Mouse (Mus musculus) kidney, postnatal 0 days (tissue): Measurements from ENCODE around the gene Pglyrp2. TPM values are rescaled to one million over a fixed set of nuclear protein-coding genes. Genes with fewer than 3 reads are reported as not detected.

Source experiments
- ATAC-seq: fragments of 200-750 bp; cut with Nextera tagmentation; replicated peaks from 2 replicates; pipeline ENCODE4 v1.8.0; 2017; ENCODE audit warnings: low read depth, moderate number of reproducible peaks, moderate TSS enrichment, moderate library complexity; ENCODE audit not compliant: low FRiP score
- DNase-seq: peaks from one replicate; pipeline ENCODE4 v3.0.0-alpha.2; 2016; ENCODE audit warnings: low spot score
- H3K27ac ChIP-seq: fragments of 300-500 bp; sonication (generic); 2 replicates; pipeline ENCODE4 v1.5.1; 2014; ENCODE audit warnings: mild to moderate bottlenecking
- H3K27me3 ChIP-seq: fragments of 300-500 bp; sonication (generic); 2 replicates; pipeline ENCODE4 v1.6.1; 2014; ENCODE audit warnings: low read length, mixed read lengths; ENCODE audit not compliant: insufficient read depth
- H3K36me3 ChIP-seq: fragments of 300-500 bp; sonication (generic); 2 replicates; pipeline ENCODE4 v1.6.1; 2014; ENCODE audit warnings: low read length, mixed read lengths; ENCODE audit not compliant: insufficient read depth
- H3K4me1 ChIP-seq: fragments of 300-500 bp; sonication (generic); replicated peaks from 2 replicates; pipeline ENCODE4 v1.6.1; 2014; ENCODE audit warnings: antibody characterized with exemption, low read length, mixed read lengths; ENCODE audit not compliant: insufficient read depth
- H3K4me2 ChIP-seq: fragments of 300-500 bp; sonication (generic); 2 replicates; pipeline ENCODE4 v1.6.1; 2014; ENCODE audit warnings: mild to moderate bottlenecking, low read length, moderate library complexity, mixed read lengths
- H3K4me3 ChIP-seq: fragments of 300-500 bp; sonication (generic); replicated peaks from 2 replicates; pipeline ENCODE4 v1.5.1; 2014; ENCODE audit warnings: low read depth, low read length
- H3K9ac ChIP-seq: fragments of 300-500 bp; sonication (generic); 2 replicates; pipeline ENCODE4 v1.6.1; 2014; ENCODE audit warnings: low read depth, low read length
- H3K9me3 ChIP-seq: fragments of 300-500 bp; sonication (generic); replicated peaks from 2 replicates; pipeline ENCODE4 v1.6.1; 2016; ENCODE audit warnings: low read length, inconsistent platforms, mixed read lengths
- CTCF ChIP-seq: IDR thresholded peaks from 2 replicates; pipeline ENCODE4 v1.5.1; 2016; ENCODE audit warnings: antibody characterized with exemption, low read depth, mild to moderate bottlenecking, moderate library complexity
- WGBS: fragments of 180-500 bp; shearing (Covaris S2); extraction: QIAGEN DNeasy Blood & Tissue Kit; methylation state at CpG from one replicate; pipeline ENCODE4 v1.1.7; 2014; 5-methylcytosine and 5-hydroxymethylcytosine counted together
- polyA plus RNA-seq: library from polyadenylated mRNA; unstranded; fragments of >200 nt; fragmentation: Nextera tagmentation; extraction: Ambion mirVana; gene quantifications from 2 replicates; pipeline ENCODE4 v1.2.1, GENCODE M21; 2015

Pglyrp2 gene
- not detected in 2 replicates for polyA plus RNA-seq

GRCm38 (mm10) chr17:32424034-32424433 is at the start of gene Pglyrp2:
TSS of gene Pglyrp2 (minus strand) at chr17:32424167.
- no peaks in the 10 kb centered on the region for H3K9me3 ChIP-seq
- 91% methylated on average over 2 of the region's 2 CpGs for WGBS
- no peaks in the 10 kb centered on the region for H3K36me3 ChIP-seq
- TF ChIP-seq CTCF = no peak
- no peak for ATAC-seq
- no peak within 1 kb of the TSS for H3K27ac ChIP-seq
- no peak within 1 kb of the TSS for H3K9ac ChIP-seq
- no peak within 1 kb of the TSS for H3K4me3 ChIP-seq
- no peak for DNase-seq
- H3K4me2 ChIP-seq = no peak within 1 kb of the TSS
- H3K27me3 ChIP-seq = no peaks in the 10 kb centered on the region
- H3K4me1 ChIP-seq = no peaks in the 10 kb centered on the region

GRCm38 (mm10) chr17:32472176-32472575 is 48.2 kb upstream of the Pglyrp2 start:
- Histone ChIP-seq H3K4me2 (no peak overlapping the region), H3K27me3 (no peaks in the 10 kb centered on the region), H3K9ac (no peak overlapping the region), H3K4me1 (no peaks in the 10 kb centered on the region), H3K4me3 (no peak overlapping the region), H3K9me3 (no peaks in the 10 kb centered on the region), H3K36me3 (no peaks in the 10 kb centered on the region), H3K27ac (no peak overlapping the region)
- WGBS = 58% methylated on average over 7 of the region's 7 CpGs
- ATAC-seq (no peak), DNase-seq (no peak)
- no peak for TF ChIP-seq CTCF

GRCm38 (mm10) chr17:32470795-32471194 is 46.8 kb upstream of the Pglyrp2 start:
- Histone ChIP-seq H3K4me1 (no peaks in the 10 kb centered on the region), H3K9me3 (no peaks in the 10 kb centered on the region), H3K4me3 (no peak overlapping the region), H3K9ac (no peak overlapping the region), H3K27ac (no peak overlapping the region), H3K36me3 (no peaks in the 10 kb centered on the region), H3K27me3 (no peaks in the 10 kb centered on the region), H3K4me2 (no peak overlapping the region)
- DNase-seq (no peak), ATAC-seq (no peak)
- no peak for TF ChIP-seq CTCF
- WGBS = 82% methylated on average over 4 of the region's 4 CpGs

- no peak for TF ChIP-seq CTCF
- no peaks in the 10 kb centered on the region for H3K9me3 ChIP-seq
- ATAC-seq (no peak), DNase-seq (no peak)
- H3K4me3 ChIP-seq = no peak overlapping the region
- no peak overlapping the region for H3K4me2 ChIP-seq
- no peaks in the 10 kb centered on the region for H3K27me3 ChIP-seq
- WGBS = 55% methylated on average over 7 of the region's 7 CpGs
- H3K27ac ChIP-seq = no peak overlapping the region
- no peaks in the 10 kb centered on the region for H3K36me3 ChIP-seq
- no peak overlapping the region for H3K9ac ChIP-seq
- H3K4me1 ChIP-seq = no peaks in the 10 kb centered on the region
Observed at GRCm38 (mm10) chr17:32468494-32468893, 44.5 kb upstream of the Pglyrp2 start.

- Histone ChIP-seq H3K9ac (no peak overlapping the region), H3K4me2 (no peak overlapping the region), H3K27ac (no peak overlapping the region), H3K9me3 (no peaks in the 10 kb centered on the region), H3K36me3 (no peaks in the 10 kb centered on the region), H3K4me1 (no peaks in the 10 kb centered on the region), H3K4me3 (no peak overlapping the region), H3K27me3 (no peaks in the 10 kb centered on the region)
- DNase-seq (no peak), ATAC-seq (no peak)
- TF ChIP-seq CTCF = no peak
- 44% methylated on average over 2 of the region's 2 CpGs for WGBS
Observed at GRCm38 (mm10) chr17:32454997-32455396, 31.0 kb upstream of the Pglyrp2 start.

- DNase-seq = no peak
- no peak for TF ChIP-seq CTCF
- H3K27ac ChIP-seq = no peak overlapping the region
- no peak overlapping the region for H3K4me2 ChIP-seq
- H3K9ac ChIP-seq = no peak overlapping the region
- ATAC-seq = no peak
- no peaks in the 10 kb centered on the region for H3K9me3 ChIP-seq
- no peaks in the 10 kb centered on the region for H3K4me1 ChIP-seq
- 71% methylated on average over 4 of the region's 4 CpGs for WGBS
- no peaks in the 10 kb centered on the region for H3K27me3 ChIP-seq
- H3K4me3 ChIP-seq = no peak overlapping the region
- H3K36me3 ChIP-seq = no peaks in the 10 kb centered on the region
Observed at GRCm38 (mm10) chr17:32454188-32454587, 30.2 kb upstream of the Pglyrp2 start.

GRCm38 (mm10) chr17:32452482-32452881 is 28.5 kb upstream of the Pglyrp2 start, which contains the start of gene Cyp4f39:
TSS of gene Cyp4f39 (plus strand) at chr17:32452723.
- Histone ChIP-seq H3K4me3 (peak within 1 kb of the TSS; percentile 6; the same call in 1 of the 2 replicates), H3K4me1 (no peaks in the 10 kb centered on the region), H3K27me3 (no peaks in the 10 kb centered on the region), H3K9ac (no peak within 1 kb of the TSS), H3K9me3 (no peaks in the 10 kb centered on the region), H3K27ac (no peak within 1 kb of the TSS), H3K36me3 (no peaks in the 10 kb centered on the region), H3K4me2 (peak within 1 kb of the TSS; percentile 61)
- WGBS = 1% methylated on average over 19 of the region's 19 CpGs
- ATAC-seq (peak; percentile 68; the same call in 1 of the 2 replicates), DNase-seq (peak; percentile 52)
- no peak for TF ChIP-seq CTCF
